Mouse (Mus musculus): ENCODE data around the gene Serpina3k.

DNA sequence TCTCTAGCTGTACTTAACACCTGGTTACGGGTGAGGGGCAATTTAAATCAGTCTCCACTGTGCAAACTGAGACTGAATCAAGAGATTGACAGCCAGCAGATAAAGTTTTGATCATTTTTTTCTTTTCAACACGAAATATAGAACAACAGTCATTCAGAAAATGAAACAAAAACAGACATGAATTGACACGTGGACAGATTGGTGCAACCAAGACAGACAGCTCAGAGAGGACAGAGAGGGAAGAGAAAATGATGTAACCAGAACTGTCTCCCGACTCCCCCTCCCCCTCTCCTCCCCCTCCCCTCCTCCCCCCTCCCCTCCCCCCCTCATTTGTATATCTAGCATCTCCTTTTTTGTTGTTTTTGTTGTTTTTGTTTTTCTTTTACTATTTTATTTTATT lies 48.4 kb upstream of the Serpina3k start:
- TF ChIP-seq CTCF (IDR thresholded peaks at IDR 0.05; ENCODE audit: control insufficient read depth, insufficient read depth, insufficient replicate concordance, low read depth, low read length) (no peak), POLR2A (IDR thresholded peaks at IDR 0.05; ENCODE audit: control insufficient read depth, low read depth, low read length) (no peak)
